Mouse (Mus musculus): ENCODE results near the gene Pim1.

- TF ChIP-seq CTCF (IDR thresholded peaks at IDR 0.05; ENCODE audit: extremely low read depth, insufficient read depth, low read length) (no peak), POLR2A (IDR thresholded peaks at IDR 0.05; ENCODE audit: extremely low read depth, insufficient read depth, low read length) (peak; percentile 44; the same call in 1 of the 2 replicates)
These were observed at the start of gene Pim1 for GRCm38 (mm10) chr17:29490713-29491581.

All from cortical plate, adult 2 months (tissue).